Mouse (Mus musculus) lung, postnatal 0 days (tissue): Measurements from ENCODE around the gene Dram1. TPM values are rescaled to one million over a fixed set of nuclear protein-coding genes. Genes with fewer than 3 reads are reported as not detected.
A peak's percentile ranks its signal among the peaks of the same experiment; 100 is the strongest.
"Not testable (repeated sequence)": the region's sequence is repeated elsewhere in the genome, so short reads cannot be mapped to it uniquely, and the experiment has no call there.

Experiments used
- ATAC-seq: fragments of 200-750 bp; cut with Nextera tagmentation; 2 replicates; pipeline ENCODE4 v1.8.0; 2017; ENCODE audit warnings: moderate library complexity
- DNase-seq: peaks from one replicate; pipeline ENCODE4 v3.0.0-alpha.2; 2016; ENCODE audit warnings: low spot score
- H3K27ac ChIP-seq: fragments of 300-500 bp; sonication (generic); 2 replicates; pipeline ENCODE4 v1.5.1; 2014; ENCODE audit warnings: antibody characterized with exemption, mild to moderate bottlenecking, low read length, mixed read lengths
- H3K27me3 ChIP-seq: fragments of 300-500 bp; sonication (generic); replicated peaks from 2 replicates; pipeline ENCODE4 v1.6.1; 2014; ENCODE audit warnings: low read length, mixed read lengths; ENCODE audit not compliant: insufficient read depth
- H3K36me3 ChIP-seq: fragments of 300-500 bp; sonication (generic); 2 replicates; pipeline ENCODE4 v1.6.1; 2014; ENCODE audit warnings: low read length, mixed read lengths; ENCODE audit not compliant: insufficient read depth
- H3K4me1 ChIP-seq: fragments of 300-500 bp; sonication (generic); 2 replicates; pipeline ENCODE4 v1.6.1; 2014; ENCODE audit warnings: antibody characterized with exemption, low read depth, low read length, mixed read lengths; ENCODE audit not compliant: insufficient read depth
- H3K4me2 ChIP-seq: fragments of 300-500 bp; sonication (generic); replicated peaks from 2 replicates; pipeline ENCODE4 v1.6.1; 2014; ENCODE audit warnings: low read depth, mild to moderate bottlenecking, low read length, moderate library complexity, mixed read lengths
- H3K4me3 ChIP-seq: fragments of 300-500 bp; sonication (generic); 2 replicates; pipeline ENCODE4 v1.5.1; 2014; ENCODE audit warnings: low read depth, low read length
- H3K9ac ChIP-seq: fragments of 300-500 bp; sonication (generic); replicated peaks from 2 replicates; pipeline ENCODE4 v1.6.1; 2014; ENCODE audit warnings: low read depth, mild to moderate bottlenecking
- H3K9me3 ChIP-seq: fragments of 300-500 bp; sonication (generic); 2 replicates; pipeline ENCODE4 v1.6.1; 2016; ENCODE audit warnings: low read length, mixed read lengths
- CTCF ChIP-seq: IDR thresholded peaks from 2 replicates; pipeline ENCODE4 v1.5.1; 2016; ENCODE audit warnings: antibody characterized with exemption, mild to moderate bottlenecking
- EP300 ChIP-seq: IDR thresholded peaks from 2 replicates; pipeline ENCODE4 v1.6.1; 2016; ENCODE audit warnings: antibody characterized with exemption, mild to moderate bottlenecking, control low read depth
- WGBS: fragments of 180-500 bp; shearing (Covaris S2); extraction: QIAGEN DNeasy Blood & Tissue Kit; methylation state at CpG from one replicate; pipeline ENCODE4 v1.1.7; 2014; 5-methylcytosine and 5-hydroxymethylcytosine counted together
- polyA plus RNA-seq: library from polyadenylated mRNA; unstranded; fragments of >200 nt; fragmentation: Nextera tagmentation; extraction: Ambion mirVana; gene quantifications from 2 replicates; pipeline ENCODE4 v1.2.1, GENCODE M21; 2015

The Dram1 gene
- polyA plus RNA-seq, 1 experiment from 2014 or later, result 257 TPM

DNA sequence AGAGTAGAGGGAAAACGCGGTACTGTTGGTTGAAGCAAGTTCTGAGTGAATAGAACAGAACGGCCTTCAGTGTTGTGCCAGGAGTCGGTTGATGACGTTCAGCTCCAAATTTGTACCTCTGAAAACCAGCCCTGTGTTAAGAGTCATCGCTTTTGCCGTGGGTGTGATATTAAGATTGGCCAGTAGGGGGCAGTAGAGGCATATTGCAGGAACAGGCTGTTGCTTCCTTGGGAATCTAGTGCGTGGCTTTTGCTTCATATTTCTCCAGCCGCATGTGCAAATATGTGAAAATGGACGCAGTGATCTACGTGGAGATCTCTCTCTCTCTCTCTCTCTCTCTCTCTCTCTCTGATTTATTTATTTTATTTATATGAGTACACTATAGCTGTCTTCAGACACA, 2.1 kb downstream of the Dram1 start:
- Histone ChIP-seq H3K9me3 (no peaks in the 10 kb centered on the region), H3K27me3 (no peaks in the 10 kb centered on the region), H3K9ac (no peak overlapping the region), H3K36me3 (no peaks in the 10 kb centered on the region), H3K27ac (no peak overlapping the region), H3K4me1 (peaks cover 4% of the 10 kb centered on the region; the same call in 1 of the 2 replicates), H3K4me3 (no peak overlapping the region), H3K4me2 (0 out of 2 replicates have a peak overlapping the region, but pooled peaks have one; percentile 5)
- DNase-seq (peak; percentile 83), ATAC-seq (peak; percentile 14; the same call in 1 of the 2 replicates)
- TF ChIP-seq EP300 (no peak), CTCF (peak; percentile 99)
- WGBS, result 2% methylated on average over 11 of the region's 11 CpGs

DNA sequence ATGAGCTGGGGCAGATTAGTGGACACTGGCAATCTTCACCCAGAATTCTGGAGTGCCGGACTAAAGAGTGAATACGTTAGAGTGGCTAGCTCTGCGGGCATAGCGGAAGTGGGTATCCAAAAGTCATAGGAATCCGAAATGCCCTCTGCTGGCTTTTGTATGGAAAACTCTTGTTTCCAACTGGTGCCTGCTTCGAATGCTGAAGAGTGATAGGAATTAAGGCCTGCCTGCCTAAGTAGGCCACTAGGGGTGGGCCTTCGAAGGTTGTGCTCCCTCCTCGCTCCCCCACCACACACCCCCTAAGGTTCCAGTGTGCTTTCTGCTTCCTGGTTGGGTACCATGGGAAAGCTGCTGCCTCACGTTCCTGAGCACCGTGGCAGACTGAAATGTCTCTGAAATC, 3.9 kb downstream of the Dram1 start:
- 31% methylated on average over 10 of the region's 10 CpGs for WGBS
- H3K27me3 ChIP-seq, result no peaks in the 10 kb centered on the region
- peak; percentile 62 for DNase-seq
- H3K4me1 ChIP-seq, result no peaks in the 10 kb centered on the region
- H3K9me3 ChIP-seq, result no peaks in the 10 kb centered on the region
- H3K9ac ChIP-seq, result no peak overlapping the region
- H3K4me2 ChIP-seq, result peak overlapping the region; percentile 22; the same call in 1 of the 2 replicates
- H3K27ac ChIP-seq, result no peak overlapping the region
- H3K36me3 ChIP-seq, result no peaks in the 10 kb centered on the region
- no peak for ATAC-seq
- no peak overlapping the region for H3K4me3 ChIP-seq
- TF ChIP-seq CTCF (peak; percentile 46), EP300 (no peak)

DNA sequence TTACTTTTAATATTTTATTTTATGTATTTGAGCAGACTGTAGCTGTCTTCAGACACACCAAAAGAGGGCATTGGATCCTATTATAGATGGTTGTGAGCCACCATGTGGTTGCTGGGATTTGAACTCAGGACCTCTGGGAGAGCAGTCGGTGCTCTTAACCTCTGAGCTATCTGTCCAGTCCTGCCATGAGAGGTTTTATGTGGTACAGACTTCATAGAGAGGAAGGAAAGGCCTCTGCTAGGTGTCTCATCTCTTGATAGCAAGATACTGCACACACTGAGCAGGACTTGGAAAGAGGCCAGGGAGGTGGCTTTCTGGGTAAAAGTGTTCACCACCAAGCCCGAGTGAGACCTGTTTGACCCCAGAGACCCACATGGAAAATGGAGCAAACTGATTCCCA, 5.9 kb downstream of the Dram1 start:
- not testable (repeated sequence) for H3K27ac ChIP-seq, H3K36me3 ChIP-seq, ATAC-seq, H3K27me3 ChIP-seq, H3K9ac ChIP-seq, H3K4me3 ChIP-seq, H3K4me1 ChIP-seq, DNase-seq, H3K4me2 ChIP-seq, H3K9me3 ChIP-seq
- WGBS, result 65% methylated on average over 2 of the region's 2 CpGs

DNA sequence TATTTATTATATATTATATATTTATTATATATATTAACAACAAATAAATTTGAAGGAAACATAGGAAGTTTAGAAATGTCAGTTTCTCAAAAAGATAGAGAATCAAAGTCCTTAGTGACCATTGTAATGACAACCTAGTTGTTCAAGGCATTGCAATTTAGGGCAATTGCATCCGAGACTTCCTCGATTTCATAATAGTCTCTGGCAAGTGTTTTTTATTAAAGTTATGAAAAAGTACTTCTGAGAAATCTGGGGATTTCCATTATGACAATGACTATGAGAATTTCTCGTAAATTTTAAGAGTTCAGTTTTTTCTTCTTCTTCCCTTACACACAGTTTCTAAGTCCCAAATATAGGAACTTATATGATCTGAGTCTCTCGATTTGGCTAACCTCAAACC, 6.4 kb downstream of the Dram1 start:
- Histone ChIP-seq H3K9ac (no peak overlapping the region), H3K4me1 (no peaks in the 10 kb centered on the region), H3K36me3 (no peaks in the 10 kb centered on the region), H3K27ac (no peak overlapping the region), H3K27me3 (no peaks in the 10 kb centered on the region), H3K4me2 (no peak overlapping the region), H3K4me3 (no peak overlapping the region), H3K9me3 (no peaks in the 10 kb centered on the region)
- ATAC-seq, result no peak
- TF ChIP-seq EP300, result no peak
- TF ChIP-seq CTCF, result no peak
- DNase-seq, result no peak
- WGBS, result 80% methylated on average over 4 of the region's 4 CpGs

DNA sequence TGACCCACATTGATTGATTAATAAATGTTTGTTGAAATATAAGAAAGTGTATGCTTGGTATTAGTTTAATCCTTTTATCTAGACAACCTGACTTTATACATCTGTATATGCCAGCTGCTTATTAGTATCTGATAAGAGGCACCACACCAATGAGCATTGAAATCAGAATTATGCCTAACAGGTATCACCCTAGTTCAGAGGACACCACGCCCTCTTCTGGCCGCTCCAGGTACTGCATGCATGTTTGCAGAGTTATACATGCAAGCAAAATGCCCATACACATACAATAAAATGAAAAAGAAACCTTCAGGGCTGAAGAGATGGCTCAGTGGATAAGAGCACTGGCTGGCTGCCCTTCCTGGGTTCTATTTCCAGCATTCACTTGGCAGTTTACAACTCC, 7.1 kb downstream of the Dram1 start:
- ATAC-seq, result no peak
- WGBS, result 7% methylated on average over 2 of the region's 2 CpGs
- peak; percentile 76 for TF ChIP-seq CTCF
- TF ChIP-seq EP300, result no peak

DNA sequence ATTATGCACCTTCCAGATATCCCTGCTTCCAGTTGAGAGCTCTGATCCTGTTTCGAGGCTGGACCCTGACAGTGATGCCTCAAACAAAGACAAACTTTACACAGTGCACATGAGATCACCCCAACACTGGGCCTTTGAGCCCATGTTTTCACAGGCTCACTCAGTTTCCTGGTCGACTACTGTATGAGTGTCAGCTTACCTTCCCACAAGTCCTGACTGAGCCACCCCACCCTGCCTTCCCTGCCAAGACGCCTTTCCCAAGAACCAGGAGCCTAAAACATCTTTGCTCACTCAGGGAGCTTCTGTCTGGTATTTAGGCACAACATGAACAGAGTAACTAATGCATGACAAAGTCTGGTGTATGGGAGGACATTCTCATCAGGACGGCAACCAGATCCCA, 9.6 kb downstream of the Dram1 start:
- H3K9me3 ChIP-seq, result no peaks in the 10 kb centered on the region
- H3K36me3 ChIP-seq, result no peaks in the 10 kb centered on the region
- H3K4me3 ChIP-seq, result no peak overlapping the region
- WGBS, result 47% methylated on average over 4 of the region's 4 CpGs
- TF ChIP-seq CTCF (no peak), EP300 (no peak)
- no peak overlapping the region for H3K9ac ChIP-seq
- no peak for DNase-seq
- no peak for ATAC-seq
- H3K27ac ChIP-seq, result no peak overlapping the region
- H3K27me3 ChIP-seq, result no peaks in the 10 kb centered on the region
- H3K4me1 ChIP-seq, result no peaks in the 10 kb centered on the region
- no peak overlapping the region for H3K4me2 ChIP-seq

More for the DNA sequence above, 7.1 kb downstream of the Dram1 start:
- Histone ChIP-seq H3K27ac (no peak overlapping the region), H3K27me3 (no peaks in the 10 kb centered on the region), H3K4me3 (no peak overlapping the region), H3K9ac (no peak overlapping the region), H3K4me1 (no peaks in the 10 kb centered on the region), H3K9me3 (no peaks in the 10 kb centered on the region), H3K36me3 (no peaks in the 10 kb centered on the region), H3K4me2 (no peak overlapping the region)
- no peak for DNase-seq

DNA sequence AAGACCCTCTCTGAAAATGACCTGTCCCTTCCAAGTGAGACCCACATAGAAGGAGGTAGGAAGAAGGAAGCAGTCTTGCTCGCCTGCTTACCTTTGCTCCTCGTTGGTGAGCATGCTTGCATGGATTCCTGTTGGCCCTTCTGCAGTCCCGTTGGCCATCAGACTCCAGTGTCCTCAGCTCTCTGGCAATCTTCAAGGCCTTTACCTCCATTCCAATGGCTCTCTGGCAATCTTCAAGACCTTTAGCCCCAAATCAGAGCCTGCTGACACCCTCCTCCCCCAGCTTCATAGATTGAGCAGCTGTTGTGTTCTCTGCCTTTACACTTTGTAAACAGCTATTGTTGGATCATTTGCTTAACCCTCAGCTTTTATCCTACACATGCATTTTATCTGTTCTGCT, 14.7 kb downstream of the Dram1 start:
- 68% methylated on average over 3 of the region's 3 CpGs for WGBS

More for the DNA sequence above, 14.7 kb downstream of the Dram1 start:
- no peak overlapping the region for H3K4me2 ChIP-seq
- no peak for ATAC-seq
- H3K9me3 ChIP-seq, result no peaks in the 10 kb centered on the region
- TF ChIP-seq EP300 (no peak), CTCF (no peak)
- no peaks in the 10 kb centered on the region for H3K4me1 ChIP-seq
- DNase-seq, result no peak
- H3K36me3 ChIP-seq, result no peaks in the 10 kb centered on the region
- H3K9ac ChIP-seq, result no peak overlapping the region
- H3K27ac ChIP-seq, result no peak overlapping the region
- H3K27me3 ChIP-seq, result no peaks in the 10 kb centered on the region
- H3K4me3 ChIP-seq, result no peak overlapping the region
